Mouse (Mus musculus): Measurements from ENCODE around the gene Polg.

- TF ChIP-seq EP300 (IDR thresholded peaks at IDR 0.05; ENCODE audit: low read depth) (no peak), CTCF (IDR thresholded peaks at IDR 0.05; ENCODE audit: low read depth) (no peak)
These were observed 32.2 kb upstream of the Polg start for GRCm38 (mm10) chr7:79498356-79498755.

Data from heart, postnatal 0 days (tissue).